Mouse (Mus musculus) kidney, adult 9 months (tissue): ENCODE data around the gene Chd2.

Source experiments
- DNase-seq: peaks from one replicate; pipeline ENCODE4 v3.0.0; 2022

Chd2 gene

DNA sequence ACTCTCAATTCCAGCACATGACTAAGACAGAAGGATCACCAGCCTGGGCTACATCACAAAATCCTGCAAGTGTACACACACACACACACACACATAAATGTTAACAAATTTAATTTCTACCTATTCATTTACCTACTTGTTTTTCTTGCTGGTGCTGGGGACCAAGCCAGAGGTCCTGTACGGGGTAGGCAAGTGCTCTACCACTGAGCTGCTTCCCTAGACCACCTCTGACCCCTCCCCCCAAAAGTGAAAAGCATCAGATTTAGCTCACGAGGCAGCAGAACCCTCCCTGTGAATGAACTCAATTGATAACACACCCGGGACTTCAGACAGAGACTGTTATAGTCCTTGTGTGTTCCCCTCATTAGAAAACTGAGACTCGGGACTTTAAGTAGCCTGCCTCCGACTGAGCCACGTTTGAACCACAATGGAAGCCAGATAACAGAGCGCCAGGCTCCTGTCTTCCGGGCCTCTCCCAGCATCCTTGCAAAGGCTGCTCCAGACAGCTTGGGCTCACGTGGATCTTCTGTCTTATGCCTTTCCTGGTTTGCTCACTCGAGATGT, 19.9 kb upstream of the Chd2 start:
- no peak for DNase-seq

DNA sequence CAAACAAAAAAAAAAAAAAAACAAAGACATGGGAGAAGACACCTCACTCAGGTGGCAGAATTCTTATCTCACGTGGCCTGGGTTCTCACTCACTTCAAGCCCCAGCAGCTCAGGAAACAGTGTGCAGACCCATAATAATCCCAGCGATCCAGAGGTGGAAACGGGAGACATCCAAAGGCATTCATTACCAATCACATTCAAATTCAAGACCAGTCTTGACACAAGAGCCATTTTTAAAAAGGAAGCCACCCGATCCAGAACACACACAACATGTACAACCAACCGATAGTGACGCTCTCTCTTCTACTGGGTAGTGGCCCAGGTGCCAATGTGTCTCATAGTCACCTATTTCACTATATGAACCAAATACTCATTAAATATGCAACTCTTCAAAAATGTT, 19.2 kb upstream of the Chd2 start:
- no peak for DNase-seq

GRCm38 (mm10) chr7:73559853-73560190, 18.2 kb upstream of the Chd2 start:
- DNase-seq: no peak

DNA sequence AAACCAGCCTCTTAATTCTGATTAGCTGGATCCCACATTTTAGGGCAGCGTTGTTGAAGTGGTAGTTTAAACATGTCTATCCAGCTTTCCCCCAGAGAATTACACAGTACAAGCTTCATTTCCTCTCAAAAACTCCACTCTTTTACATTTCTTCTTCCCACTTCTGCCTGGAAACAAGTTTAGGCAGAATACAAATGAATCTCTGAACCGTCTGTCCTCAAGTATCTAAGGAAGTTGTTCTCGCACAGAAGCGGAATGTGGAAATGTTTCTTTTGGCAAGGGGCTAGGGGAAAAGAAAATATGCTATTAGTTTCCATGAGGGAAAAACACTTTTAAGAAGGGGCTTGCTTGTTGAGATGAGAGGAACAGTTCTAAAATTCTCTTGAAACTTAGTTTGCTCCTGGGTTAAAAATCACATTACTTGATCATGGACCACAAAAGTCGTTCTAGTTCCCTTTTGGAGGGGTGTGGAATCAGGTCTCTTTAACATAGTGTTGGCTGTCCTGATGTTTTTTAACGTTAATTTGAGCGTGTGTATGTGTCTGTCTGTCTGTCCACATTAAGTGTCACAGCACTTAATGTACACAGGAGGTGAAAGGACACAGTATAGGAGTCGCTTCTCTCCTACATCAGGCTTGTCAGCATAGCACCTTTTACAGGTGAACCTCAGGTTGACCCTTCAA, 17.7 kb upstream of the Chd2 start:
- DNase-seq: peak; percentile 61

GRCm38 (mm10) chr7:73558293-73559169, 16.9 kb upstream of the Chd2 start:
- DNase-seq: peak; percentile 100

DNA sequence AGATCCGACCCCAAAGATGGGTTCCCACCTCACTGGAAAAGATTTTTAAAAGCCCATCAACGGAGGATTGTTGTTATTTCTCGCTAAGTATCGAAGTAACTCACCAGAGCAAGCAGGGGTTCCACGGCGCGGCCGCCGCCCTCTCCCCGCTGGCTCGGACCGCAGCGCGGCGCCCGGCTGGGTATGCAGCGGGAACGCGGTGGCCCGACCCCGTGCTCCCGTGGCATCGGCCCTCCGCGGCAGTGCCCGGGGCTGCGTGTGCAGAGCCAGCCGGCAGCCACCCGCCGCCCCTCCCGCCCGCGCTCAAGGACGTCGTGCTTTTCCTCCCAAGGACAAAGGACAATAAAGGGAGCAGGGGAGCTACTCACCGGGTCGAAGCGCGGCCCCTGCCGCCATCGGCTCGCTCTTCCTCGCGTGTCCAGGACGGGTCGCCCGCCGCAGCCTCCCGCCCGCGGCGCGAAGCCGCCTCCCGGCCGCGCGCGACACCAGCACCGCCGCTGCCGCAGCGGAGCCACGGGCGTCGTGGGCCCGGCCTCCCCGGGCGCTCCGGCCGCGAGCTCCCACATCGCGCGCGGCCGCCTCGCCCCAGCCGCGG, 16.1 kb upstream of the Chd2 start:
- peak; percentile 62 for DNase-seq

DNA sequence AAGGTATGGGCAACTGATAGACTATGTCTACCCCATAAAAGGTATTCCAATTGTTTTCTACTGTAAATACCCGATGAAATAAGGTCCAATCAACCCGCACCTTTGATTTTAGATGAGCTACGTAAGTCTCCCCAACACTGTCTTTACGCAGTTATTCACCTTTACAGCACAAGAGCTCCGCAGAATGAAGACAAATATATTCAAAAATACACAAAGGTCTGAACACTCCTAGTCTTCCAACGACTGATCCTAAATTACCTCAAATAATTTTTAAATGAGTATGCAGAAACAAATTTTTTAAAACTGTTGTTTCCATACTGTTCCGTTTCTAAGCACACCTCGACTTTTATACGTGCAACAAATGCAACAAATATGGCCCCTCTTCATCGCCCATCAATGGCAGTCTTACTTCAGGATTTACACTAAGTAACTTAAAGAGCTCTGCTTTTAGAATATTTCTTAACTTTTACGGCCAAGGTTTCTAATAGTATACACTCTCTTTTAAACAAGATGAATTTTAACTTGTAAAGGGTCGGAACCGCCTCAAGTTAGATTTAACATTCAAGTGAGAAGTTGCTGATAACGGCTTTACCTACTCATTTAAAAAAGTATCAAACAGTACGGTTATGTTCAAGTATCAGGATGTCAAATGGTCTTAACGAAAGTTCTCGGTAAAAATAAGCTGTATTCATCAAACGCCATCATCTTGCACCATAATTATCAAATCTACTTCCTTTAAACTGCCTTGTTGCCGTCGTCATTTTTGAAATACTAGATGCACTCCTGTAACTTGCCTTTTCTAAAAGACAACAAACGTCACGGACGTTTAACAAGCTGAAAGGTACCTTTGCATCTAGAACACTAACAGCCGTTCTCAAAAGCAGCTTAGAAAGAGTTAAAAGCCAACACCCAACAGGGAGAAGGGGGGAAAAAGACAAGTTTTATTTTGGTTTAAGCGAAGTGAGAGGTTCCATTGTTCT, 15.3 kb upstream of the Chd2 start:
- no peak for DNase-seq

DNA sequence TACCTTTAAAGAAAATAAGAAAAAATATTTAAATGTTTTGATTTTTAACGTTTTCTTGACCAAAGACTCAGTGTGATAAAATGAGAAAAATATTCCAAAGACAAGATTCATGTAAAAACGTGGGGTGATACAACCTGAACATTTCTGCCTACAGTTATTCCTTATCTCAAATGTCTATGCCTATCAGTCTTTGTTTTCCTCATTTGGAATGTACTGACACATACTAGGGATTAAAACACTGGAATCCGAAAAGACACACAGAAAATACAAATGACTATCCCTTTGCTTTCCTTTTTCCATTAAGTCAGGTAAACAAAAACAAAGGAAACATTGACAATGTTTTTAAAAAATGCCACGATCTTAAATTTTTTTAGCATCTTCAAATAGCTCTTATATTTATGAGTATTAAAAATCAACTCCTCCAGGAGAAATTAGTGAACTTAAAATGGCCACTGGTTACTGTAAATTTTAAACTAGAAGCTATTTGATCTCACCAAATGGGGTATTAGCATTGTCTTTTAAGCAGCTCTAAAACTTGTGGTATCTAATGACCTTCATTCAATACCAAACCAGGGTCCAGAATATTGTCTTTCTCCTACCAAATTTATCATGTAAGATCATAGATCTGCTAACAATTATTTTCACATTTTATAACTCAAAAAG, 14.4 kb upstream of the Chd2 start:
- no peak for DNase-seq

DNA sequence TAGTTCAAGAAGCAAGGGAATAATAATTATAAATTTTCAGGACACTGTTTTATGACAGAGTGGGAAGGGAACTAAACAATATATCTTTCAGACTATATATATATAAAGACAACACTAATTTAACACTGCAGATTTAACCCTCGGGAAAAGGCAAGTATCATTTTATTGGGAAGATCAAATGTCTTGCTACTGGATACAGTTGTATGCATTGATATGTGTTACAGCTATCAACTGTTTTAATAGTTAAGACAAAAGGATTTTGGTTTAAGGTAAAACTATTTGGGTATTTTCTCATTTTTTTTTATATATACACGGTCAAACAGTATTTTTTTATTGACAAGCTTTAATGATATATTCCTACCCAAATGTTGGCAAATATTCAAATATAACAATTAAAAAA, 13.2 kb upstream of the Chd2 start:
- DNase-seq: no peak

DNA sequence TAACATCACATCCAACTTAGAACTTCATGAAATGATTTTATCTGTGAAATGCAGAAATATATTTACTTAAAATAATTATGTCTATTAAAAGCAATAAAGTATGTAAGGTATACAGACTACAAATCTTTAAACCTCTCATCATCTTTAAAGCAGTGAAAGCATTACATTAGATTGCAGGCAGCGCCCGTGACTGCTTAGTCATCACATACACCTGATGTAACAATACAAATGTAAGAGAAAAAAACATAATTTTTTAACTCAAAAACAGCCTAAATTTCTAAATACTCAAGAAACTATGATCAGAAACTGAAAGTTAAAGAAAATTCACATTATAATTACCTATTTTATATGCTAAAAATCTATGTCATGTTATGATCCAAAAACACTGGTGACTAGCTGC, 11.5 kb upstream of the Chd2 start:
- no peak for DNase-seq

DNA sequence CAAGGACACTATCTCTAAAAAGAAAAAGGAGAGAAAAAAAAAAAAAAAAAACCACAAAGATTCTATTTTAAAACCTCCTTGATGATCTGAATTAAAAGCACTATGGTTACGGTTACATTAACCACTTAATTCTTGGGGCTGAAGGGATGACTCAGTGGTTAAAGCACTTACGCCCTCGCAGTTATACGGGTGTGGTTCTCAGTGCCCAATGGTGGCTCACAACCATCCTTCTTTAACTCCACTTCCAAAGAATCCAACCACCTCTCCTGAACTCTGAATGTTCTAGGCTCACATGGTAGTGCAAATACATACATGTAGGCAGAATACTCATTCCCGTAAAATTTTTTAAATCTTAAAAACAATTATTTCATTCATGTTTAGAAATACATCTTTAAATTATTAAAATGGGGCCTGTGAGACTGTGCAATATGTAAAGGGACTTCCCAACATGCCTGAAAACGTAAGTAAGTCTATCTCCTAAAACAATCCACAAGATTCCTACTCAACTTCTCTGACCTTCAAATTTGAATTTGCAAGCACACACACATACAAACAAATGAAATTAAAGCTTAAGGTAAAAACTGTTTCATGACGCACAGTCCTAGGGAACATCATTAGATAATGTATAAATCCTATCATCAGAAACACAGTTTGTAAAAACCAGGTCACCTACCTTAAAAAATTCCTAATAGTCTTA, 10.6 kb upstream of the Chd2 start:
- no peak for DNase-seq

DNA sequence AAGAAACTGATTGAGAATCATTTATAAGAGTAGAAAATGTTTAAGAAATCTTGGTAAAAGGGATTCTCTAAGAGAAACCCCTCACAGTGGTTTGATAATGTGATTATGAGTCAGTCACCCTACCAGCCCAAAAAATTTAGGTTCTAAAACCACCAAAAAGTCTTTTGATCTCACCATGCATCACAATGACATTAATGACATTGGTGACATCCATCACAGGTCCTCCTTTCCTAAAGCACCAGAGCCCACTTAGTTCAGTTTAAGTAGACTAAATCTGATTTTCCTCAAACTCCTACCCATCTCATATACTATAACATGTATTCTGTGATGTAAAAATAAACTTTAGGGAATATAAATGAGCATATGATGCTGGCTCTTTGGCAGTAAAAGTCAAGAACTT, 9.7 kb upstream of the Chd2 start:
- DNase-seq: no peak

DNA sequence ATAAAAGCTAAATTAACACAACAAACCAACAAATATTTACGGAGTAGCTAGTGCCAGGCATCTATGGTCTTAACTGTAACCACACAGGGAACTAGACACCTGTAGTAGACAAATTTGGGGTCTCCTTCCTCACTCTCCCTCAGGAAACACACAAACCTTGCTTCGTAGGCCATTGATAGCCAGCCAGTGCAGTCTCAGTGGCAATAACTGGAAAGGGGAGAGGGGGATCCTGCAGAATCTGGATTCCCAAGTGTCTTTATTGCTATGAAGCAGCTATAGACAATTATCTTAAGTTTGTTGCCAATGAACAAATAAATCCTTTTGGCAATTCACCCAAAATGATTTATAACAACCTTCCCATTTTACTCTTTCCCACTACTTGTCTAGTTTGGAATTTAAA, 6.4 kb upstream of the Chd2 start:
- no peak for DNase-seq

DNA sequence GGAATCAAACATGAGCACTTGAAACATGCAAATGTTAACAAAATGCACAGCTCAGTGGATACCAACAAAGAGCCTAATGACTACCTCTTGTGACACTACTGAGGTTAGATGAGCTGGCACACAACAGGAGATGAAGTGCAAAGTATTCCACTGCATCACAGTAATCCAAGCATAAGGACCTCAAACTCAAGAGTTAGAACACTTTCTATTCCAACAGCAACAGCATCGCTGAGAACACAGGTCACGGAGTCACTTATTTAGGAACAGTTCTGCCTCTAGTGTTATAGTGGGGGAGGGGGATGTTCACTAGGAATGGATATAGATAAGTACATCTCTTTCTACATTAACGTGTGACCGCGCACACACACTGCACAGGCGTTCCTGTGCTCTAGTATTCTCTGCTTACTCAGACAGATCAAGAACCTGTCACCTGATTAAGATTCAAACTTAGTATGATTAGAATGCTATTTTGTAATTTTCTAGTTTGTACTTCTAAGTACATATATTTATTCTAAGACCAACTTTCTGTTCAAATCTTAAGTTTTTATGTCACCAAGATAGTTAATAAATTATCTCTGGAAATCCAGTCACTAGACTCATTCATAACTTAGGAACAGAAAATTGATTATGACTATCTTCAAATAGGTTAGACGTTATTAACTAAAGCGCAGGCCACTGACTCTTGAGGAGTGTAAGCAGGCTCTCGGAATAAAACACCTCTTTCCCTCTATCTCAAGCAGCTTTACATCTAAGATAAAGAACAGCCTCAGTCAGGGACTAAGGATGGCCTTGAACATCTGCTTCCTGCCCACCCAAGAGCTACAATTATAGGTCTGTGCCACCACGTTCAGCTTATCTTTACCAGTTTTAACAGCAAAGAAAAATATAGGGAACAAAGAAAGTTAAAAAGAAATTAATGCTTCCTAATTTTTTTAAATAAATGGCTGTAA, 5.2 kb upstream of the Chd2 start:
- DNase-seq: no peak

GRCm38 (mm10) chr7:73545004-73545403, 3.4 kb upstream of the Chd2 start:
- DNase-seq: no peak

DNA sequence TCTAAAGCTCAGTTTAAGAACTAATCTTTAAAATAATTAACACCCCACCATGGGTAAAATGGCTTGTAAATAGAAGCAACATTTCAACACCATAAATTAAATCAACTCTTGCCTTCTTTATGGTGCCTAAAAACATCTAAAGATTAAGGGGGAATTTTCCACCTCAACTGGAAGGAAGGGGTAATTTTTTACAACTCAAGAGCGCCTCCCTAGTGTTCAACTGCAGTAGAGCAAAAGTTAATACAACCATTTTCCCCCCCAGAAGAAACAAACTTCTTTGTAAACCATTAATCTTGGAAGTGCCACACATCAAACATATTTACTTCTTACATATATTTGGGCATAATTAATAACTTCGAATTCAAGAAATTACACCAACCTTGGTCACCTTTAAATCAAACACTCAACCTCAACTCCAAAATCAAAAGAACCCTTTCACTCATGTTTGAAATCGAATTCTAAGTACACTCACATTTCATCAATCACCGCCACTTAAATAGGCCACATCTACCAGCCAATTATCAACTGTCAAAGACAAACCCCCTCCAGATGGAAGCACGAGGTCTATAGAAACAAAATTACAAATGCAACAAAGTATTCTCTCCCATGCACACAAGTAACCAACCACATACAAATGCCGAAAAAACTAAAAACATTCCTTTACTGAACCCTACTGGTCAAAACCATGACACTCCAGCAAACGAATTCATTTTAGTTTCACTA, 662 bp upstream of the Chd2 start:
- no peak for DNase-seq

DNA sequence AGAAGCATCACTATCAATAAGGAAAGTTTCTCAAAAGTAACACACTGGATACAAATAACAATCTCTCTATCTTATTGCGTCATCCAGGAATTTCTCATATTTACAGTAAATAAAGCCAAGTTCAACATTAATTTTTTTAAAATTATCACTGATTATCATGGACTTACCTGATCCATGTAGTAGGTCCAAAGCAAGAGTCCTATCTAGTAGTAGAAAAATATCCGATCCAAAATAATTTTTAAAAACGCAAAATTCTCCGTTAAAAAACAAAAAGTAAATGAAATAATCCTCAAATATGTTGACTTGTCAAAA, 595 bp downstream of the Chd2 start:
- no peak for DNase-seq

DNA sequence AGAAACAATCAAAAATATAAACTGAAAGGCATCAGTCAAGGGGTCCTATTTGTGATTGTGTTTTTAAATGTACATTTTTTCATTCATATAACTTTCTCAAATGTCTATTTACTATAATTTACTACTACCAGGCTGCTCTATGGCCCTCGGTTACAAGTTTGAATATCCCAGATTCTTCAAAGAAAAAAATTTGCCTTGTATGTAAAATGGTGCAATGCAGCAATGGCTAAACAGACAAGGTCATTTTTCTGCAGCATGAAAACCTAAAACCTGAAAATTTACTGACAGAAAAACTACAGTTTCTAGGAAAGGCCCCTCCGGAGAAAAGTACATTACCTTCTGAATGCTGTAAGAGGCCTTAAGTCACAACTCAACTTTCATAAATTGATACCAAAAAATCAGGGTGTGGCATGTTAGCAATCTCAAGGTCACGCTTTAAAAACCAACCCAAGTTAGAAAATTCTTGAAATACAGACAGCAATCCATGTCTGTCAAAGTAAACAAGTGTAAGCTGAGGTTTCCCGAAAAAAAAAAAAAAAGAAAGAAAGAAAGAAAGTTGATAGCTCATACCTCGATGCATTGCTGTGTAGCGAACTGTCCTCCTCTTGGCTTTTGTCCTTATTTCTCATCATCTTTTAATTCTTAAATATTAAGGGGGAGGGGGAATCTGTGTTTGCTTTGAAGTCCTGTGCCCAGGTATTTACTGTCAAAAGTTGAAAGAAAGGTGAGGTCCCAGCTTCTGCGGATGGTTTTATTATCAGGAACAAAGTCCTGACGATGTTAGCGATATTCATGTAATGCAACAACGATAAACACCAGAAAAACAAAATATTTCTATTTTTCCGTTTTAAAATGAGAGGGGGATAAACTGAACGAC, 1.2 kb downstream of the Chd2 start:
- no peak for DNase-seq
